Mouse (Mus musculus) G1E (cell line): ENCODE results near the gene Lcmt1. TPM values are rescaled to one million over a fixed set of nuclear protein-coding genes. Genes with fewer than 3 reads are reported as not detected.

ENCODE experiments used
- ATAC-seq: 2 replicates; pipeline ENCODE4 v1.8.0; 2016; ENCODE audit warnings: mild to moderate bottlenecking; ENCODE audit not compliant: insufficient number of reproducible peaks, poor library complexity, low FRiP score, severe bottlenecking; ENCODE audit errors: extremely low read depth
- DNase-seq: peaks from one replicate; pipeline ENCODE4 v3.0.0; 2012; ENCODE audit warnings: low spot score
- H3K27me3 ChIP-seq: 2 replicates; pipeline ENCODE4 v1.6.1; 2012; ENCODE audit warnings: mild to moderate bottlenecking, low read length, inconsistent platforms; ENCODE audit not compliant: insufficient read depth
- H3K36me3 ChIP-seq: replicated peaks from 2 replicates; pipeline ENCODE3; 2012; ENCODE audit warnings: mild to moderate bottlenecking, inconsistent platforms
- H3K4me1 ChIP-seq: 2 replicates; pipeline ENCODE4 v1.6.1; 2012; ENCODE audit warnings: low read depth, low read length, inconsistent platforms, mixed read lengths; ENCODE audit not compliant: insufficient read depth
- H3K4me3 ChIP-seq: 2 replicates; pipeline ENCODE4 v1.5.1; 2012; ENCODE audit warnings: low read depth, mild to moderate bottlenecking, inconsistent platforms, low read length, moderate library complexity, mixed read lengths
- H3K9me3 ChIP-seq: replicated peaks from 2 replicates; pipeline ENCODE4 v1.6.1; 2012; ENCODE audit warnings: inconsistent platforms
- CTCF ChIP-seq: IDR thresholded peaks from 2 replicates; pipeline ENCODE4 v1.5.1; 2012; ENCODE audit warnings: low read depth, low read length, inconsistent platforms, mixed read lengths
- GATA1 ChIP-seq: IDR thresholded peaks from 2 replicates; pipeline ENCODE4 v1.6.1; 2012; ENCODE audit warnings: borderline replicate concordance, low read length, inconsistent platforms, mixed read lengths
- GATA2 ChIP-seq: IDR thresholded peaks from 2 replicates; pipeline ENCODE4 v1.6.1; 2012; ENCODE audit warnings: low read depth, low read length, inconsistent platforms, borderline replicate concordance
- POLR2AphosphoS5 ChIP-seq: IDR thresholded peaks from 2 replicates; pipeline ENCODE4 v1.6.1; 2012; ENCODE audit warnings: low read depth, low read length, inconsistent platforms; ENCODE audit not compliant: insufficient replicate concordance
- TAL1 ChIP-seq: conservative IDR thresholded peaks from 2 replicates; pipeline ENCODE4 v1.6.1; 2012; ENCODE audit warnings: low read depth, low read length, inconsistent platforms, mixed read lengths
- polyA plus RNA-seq: library from polyadenylated mRNA; stranded (reverse); fragments of >175 nt; gene quantifications from 2 replicates; pipeline ENCODE4 v1.2.3, GENCODE M21; 2012
- total RNA-seq, 2 experiments: library from RNA; stranded (forward) in 1 of 2; stranded (reverse) in 1 of 2; fragments of 200-1000 nt in 1 of 2; fragments of >200 nt in 1 of 2; fragmentation: Nextera tagmentation in 1 of 2; gene quantifications; 2 replicates each; pipeline ENCODE4 v1.2.3; 2014 to 2017

The Lcmt1 gene
- total and polyA plus RNA-seq, 3 experiments = 5.6 to 31.4 (median 17.2) TPM

DNA sequence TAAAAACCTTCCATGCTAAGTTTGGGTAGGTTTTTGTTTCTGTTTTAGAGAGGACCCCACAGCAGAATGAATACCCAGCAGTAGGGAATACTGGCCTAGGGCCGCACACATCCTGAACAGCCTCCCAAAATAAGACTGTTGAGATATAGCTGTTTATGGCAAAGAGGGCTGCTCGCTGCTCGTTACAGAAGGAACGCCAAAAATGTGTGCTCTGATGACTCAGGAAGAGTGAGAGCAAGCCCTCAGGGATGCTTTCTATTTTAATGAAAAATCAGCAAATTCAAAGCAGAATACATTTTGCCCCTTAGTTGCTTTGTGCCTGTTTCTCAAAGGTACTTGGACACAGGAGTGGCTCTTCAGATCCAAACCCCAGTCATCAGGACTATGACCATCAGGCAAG is 41.7 kb upstream of the Lcmt1 start:
- H3K4me3 ChIP-seq = no peak overlapping the region
- ATAC-seq (no peak), DNase-seq (no peak)
- TF ChIP-seq GATA2 (no peak), POLR2AphosphoS5 (no peak), TAL1 (no peak), GATA1 (no peak), CTCF (no peak)
- peaks cover 13% of the 10 kb centered on the region for H3K4me1 ChIP-seq
- H3K9me3 ChIP-seq = no peaks in the 10 kb centered on the region
- H3K27me3 ChIP-seq = no peaks in the 10 kb centered on the region
- peaks cover 86% of the 10 kb centered on the region for H3K36me3 ChIP-seq

DNA sequence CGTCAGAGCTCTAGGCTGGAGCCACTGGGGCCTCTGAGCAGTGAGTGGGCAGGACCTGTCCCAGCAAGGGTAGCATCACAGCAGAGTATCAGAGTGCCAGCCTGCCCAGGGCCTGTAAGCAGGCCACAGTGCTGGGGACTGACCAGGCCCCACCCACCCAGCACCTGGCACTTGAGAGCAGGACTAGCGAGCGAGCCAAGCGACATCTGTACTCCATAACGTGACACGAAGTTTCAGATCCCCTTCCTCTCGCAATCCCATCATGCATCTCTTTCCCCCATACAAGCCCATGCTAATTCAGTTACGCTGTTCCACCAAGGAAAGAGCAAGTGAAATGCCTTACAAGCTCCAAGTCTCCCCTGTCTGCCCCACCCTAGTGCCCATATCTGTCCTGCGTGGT is 39.1 kb upstream of the Lcmt1 start:
- DNase-seq = no peak
- TF ChIP-seq CTCF (no peak), GATA1 (no peak), TAL1 (no peak), GATA2 (no peak), POLR2AphosphoS5 (no peak)
- Histone ChIP-seq H3K4me1 (peaks cover 9% of the 10 kb centered on the region), H3K9me3 (no peaks in the 10 kb centered on the region), H3K36me3 (peaks cover 73% of the 10 kb centered on the region), H3K27me3 (no peaks in the 10 kb centered on the region), H3K4me3 (no peak overlapping the region)
- no peak for ATAC-seq

DNA sequence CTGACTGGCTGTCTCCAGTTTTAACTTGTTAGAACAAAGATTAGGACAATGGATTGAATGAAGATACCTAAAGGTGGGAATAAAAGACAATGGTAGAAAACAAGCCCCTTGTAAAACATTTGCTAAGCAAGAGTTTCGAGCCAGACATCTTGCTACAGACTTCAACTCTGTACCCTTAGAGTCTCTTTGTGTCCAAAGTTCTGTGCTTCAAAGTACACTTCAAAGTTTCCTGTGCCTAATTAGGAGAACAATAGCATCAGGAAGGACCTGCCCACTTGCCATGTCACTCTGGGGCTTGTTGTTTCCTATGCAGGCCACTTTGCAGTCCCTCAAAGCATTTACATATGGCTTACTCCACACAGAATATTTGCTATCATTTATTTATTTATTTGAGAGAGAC is 33.3 kb upstream of the Lcmt1 start:
- H3K4me1 ChIP-seq = peaks cover 11% of the 10 kb centered on the region
- ATAC-seq (no peak), DNase-seq (no peak)
- H3K4me3 ChIP-seq = no peak overlapping the region
- H3K27me3 ChIP-seq = no peaks in the 10 kb centered on the region
- TF ChIP-seq CTCF (no peak), TAL1 (no peak), GATA1 (no peak), POLR2AphosphoS5 (no peak), GATA2 (no peak)
- H3K9me3 ChIP-seq = no peaks in the 10 kb centered on the region
- peaks cover 68% of the 10 kb centered on the region for H3K36me3 ChIP-seq

DNA sequence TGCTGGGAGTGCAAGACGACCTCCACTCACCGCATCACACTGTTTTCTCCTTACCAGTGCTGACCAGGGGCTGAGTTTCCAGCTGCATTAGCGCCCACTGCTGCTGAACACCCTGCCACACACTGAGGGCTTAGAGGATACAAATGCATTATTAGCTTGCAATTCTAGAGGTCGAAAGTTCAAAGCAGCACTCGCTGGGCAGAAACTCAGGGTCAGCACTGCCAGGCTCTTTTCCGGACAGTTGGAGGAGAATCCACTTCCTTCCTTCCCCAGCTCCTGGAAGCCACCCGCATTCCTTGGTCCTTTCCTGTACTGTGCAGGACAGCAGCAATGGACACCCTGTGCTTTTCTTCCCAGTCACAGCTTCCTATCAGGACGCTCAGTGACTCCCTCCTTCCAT is 31.2 kb upstream of the Lcmt1 start:
- no peaks in the 10 kb centered on the region for H3K9me3 ChIP-seq
- H3K27me3 ChIP-seq = no peaks in the 10 kb centered on the region
- no peak overlapping the region for H3K4me3 ChIP-seq
- TF ChIP-seq TAL1 (no peak), GATA2 (no peak), POLR2AphosphoS5 (no peak), GATA1 (no peak), CTCF (no peak)
- peaks cover 68% of the 10 kb centered on the region for H3K36me3 ChIP-seq
- H3K4me1 ChIP-seq = peaks cover 13% of the 10 kb centered on the region
- ATAC-seq = no peak
- no peak for DNase-seq

DNA sequence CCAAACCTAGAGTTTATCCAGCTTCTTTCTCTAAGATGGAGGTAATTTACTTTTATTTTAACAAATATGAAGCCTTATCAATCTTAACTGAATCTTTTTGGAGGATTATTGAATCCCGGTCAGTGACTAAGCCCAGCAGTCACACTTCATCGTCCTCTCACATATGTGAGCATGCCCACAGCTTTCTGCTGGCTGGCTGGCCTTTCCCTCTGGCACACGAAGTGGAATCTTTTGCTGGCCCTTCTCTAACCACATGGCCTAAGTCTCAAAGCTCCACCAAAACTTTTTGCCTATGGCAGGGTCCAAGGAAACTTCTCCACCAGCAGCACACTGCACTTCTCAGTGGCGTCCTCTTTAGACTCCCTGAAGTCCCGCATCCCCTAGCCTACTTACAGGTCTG is 27.7 kb upstream of the Lcmt1 start:
- H3K36me3 ChIP-seq = peaks cover 73% of the 10 kb centered on the region
- ATAC-seq = no peak
- TF ChIP-seq GATA1 = no peak
- TF ChIP-seq CTCF = no peak
- no peak for TF ChIP-seq GATA2
- no peak for TF ChIP-seq POLR2AphosphoS5
- no peak for TF ChIP-seq TAL1
- peaks cover 21% of the 10 kb centered on the region for H3K4me1 ChIP-seq
- no peaks in the 10 kb centered on the region for H3K27me3 ChIP-seq
- DNase-seq = no peak
- H3K9me3 ChIP-seq = no peaks in the 10 kb centered on the region
- H3K4me3 ChIP-seq = no peak overlapping the region

DNA sequence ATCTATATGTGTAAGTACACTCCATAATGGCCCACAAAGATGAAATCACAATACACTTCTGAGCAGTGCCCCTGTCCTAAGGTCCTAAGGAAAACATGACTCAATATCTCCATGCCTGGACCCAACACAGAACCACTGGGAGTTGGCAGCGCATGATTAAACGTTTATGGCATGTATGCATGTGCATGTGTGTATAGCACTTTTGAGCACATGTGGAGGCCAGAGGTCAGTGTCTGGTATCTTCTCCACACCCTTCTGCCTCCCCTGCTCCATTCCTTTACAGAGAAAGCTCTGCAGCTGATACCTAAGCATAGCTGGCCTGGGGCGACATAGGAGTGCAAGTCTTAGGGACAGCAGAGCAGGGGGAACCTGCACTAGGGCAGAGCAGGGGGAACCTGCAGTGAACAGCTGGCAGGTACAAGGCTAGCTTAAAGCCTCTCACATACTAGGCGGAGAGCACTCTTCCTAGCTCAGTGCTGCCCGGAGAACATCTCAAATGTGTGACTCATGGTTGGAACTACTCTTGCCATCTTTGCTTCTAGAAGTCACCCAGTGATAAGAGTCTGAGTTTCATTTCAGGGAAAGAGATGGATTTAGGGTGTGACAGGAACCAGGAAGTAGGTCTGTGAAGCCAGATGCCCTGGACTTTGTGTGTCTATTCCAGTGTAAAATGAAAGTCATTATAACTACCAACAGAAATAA is 25.4 kb upstream of the Lcmt1 start:
- no peak for ATAC-seq
- no peak for TF ChIP-seq CTCF
- TF ChIP-seq POLR2AphosphoS5 = no peak
- TF ChIP-seq GATA1 = no peak
- no peak for TF ChIP-seq GATA2
- no peak for TF ChIP-seq TAL1
- Histone ChIP-seq H3K4me1 (peaks cover 23% of the 10 kb centered on the region), H3K9me3 (no peaks in the 10 kb centered on the region), H3K36me3 (peaks cover 67% of the 10 kb centered on the region), H3K4me3 (no peak overlapping the region), H3K27me3 (no peaks in the 10 kb centered on the region)
- DNase-seq = no peak

DNA sequence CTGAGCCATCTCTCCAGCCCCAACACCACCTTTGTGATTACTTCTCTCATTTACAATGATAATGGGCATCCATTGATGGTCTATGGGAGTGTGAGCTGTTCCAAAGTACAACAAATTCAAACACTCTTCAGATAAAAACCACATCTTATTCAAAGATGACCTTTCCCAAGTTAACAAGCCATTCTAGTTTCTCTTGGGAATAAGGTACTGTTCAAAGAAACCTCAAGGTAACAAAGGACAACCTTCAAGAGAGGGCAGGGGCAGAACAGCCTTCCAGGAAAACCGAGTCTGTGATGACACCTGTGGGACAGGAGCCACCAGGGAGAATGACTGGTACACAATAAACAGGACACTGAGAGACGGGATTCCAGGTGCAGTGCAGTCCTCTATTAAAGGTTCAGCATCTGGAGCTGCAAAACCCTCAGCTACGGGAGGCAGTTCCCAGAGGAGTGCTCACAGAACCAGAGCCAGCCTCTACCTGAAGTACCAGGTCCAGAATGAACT is 24.5 kb upstream of the Lcmt1 start:
- no peak for DNase-seq
- Histone ChIP-seq H3K4me1 (peaks cover 30% of the 10 kb centered on the region), H3K4me3 (no peak overlapping the region), H3K36me3 (peaks cover 61% of the 10 kb centered on the region), H3K9me3 (no peaks in the 10 kb centered on the region), H3K27me3 (no peaks in the 10 kb centered on the region)
- TF ChIP-seq GATA2 (no peak), POLR2AphosphoS5 (no peak), GATA1 (no peak), TAL1 (no peak), CTCF (no peak)
- ATAC-seq = no peak
